Mouse (Mus musculus) embryonic facial prominence, embryonic 14.5 days (tissue): Measurements from ENCODE around the gene Dhx8. TPM values are rescaled to one million over a fixed set of nuclear protein-coding genes. Genes with fewer than 3 reads are reported as not detected.

Source experiments
- ATAC-seq: fragments of 200-750 bp; cut with Nextera tagmentation; 2 replicates; pipeline ENCODE4 v1.8.0; 2017; ENCODE audit warnings: low read depth, moderate number of reproducible peaks, moderate TSS enrichment
- DNase-seq: peaks from one replicate; pipeline ENCODE4 v3.0.0-alpha.2; 2015; ENCODE audit warnings: low spot score
- H3K27ac ChIP-seq: fragments of 300-500 bp; sonication (generic); replicated peaks from 2 replicates; pipeline ENCODE4 v1.5.1; 2014; ENCODE audit warnings: low read depth, mild to moderate bottlenecking, low read length, moderate library complexity
- H3K27me3 ChIP-seq: fragments of 300-500 bp; sonication (generic); replicated peaks from 2 replicates; pipeline ENCODE4 v1.6.1; 2014; ENCODE audit warnings: low read length; ENCODE audit not compliant: control insufficient read depth, insufficient read depth
- H3K36me3 ChIP-seq: fragments of 300-500 bp; sonication (generic); 2 replicates; pipeline ENCODE4 v1.6.1; 2014; ENCODE audit warnings: low read length, mixed read lengths; ENCODE audit not compliant: control insufficient read depth, insufficient read depth
- H3K4me1 ChIP-seq: fragments of 300-500 bp; sonication (generic); 2 replicates; pipeline ENCODE4 v1.6.1; 2014; ENCODE audit warnings: antibody characterized with exemption, low read length; ENCODE audit not compliant: control insufficient read depth, insufficient read depth
- H3K4me2 ChIP-seq: fragments of 300-500 bp; sonication (generic); 2 replicates; pipeline ENCODE4 v1.6.1; 2014; ENCODE audit warnings: low read depth, mild to moderate bottlenecking, low read length, moderate library complexity, mixed read lengths
- H3K4me3 ChIP-seq: fragments of 300-500 bp; sonication (generic); 2 replicates; pipeline ENCODE4 v1.5.1; 2014; ENCODE audit warnings: low read depth, mild to moderate bottlenecking, low read length
- H3K9ac ChIP-seq: fragments of 300-500 bp; sonication (generic); 2 replicates; pipeline ENCODE4 v1.6.1; 2014; ENCODE audit warnings: low read depth, mild to moderate bottlenecking, low read length, moderate library complexity, mixed read lengths
- H3K9me3 ChIP-seq: fragments of 300-500 bp; sonication (generic); 2 replicates; pipeline ENCODE4 v1.6.1; 2016; ENCODE audit warnings: low read length; ENCODE audit not compliant: control insufficient read depth
- WGBS: fragments of 180-500 bp; shearing (Covaris S2); extraction: QIAGEN DNeasy Blood & Tissue Kit; methylation state at CpG from one replicate; pipeline ENCODE4 v1.1.7; 2014; 5-methylcytosine and 5-hydroxymethylcytosine counted together
- polyA plus RNA-seq: library from polyadenylated mRNA; unstranded; fragments of >200 nt; fragmentation: Nextera tagmentation; extraction: Ambion mirVana; gene quantifications from 2 replicates; pipeline ENCODE4 v1.2.1, GENCODE M21; 2014

The Dhx8 gene
- polyA plus RNA-seq, 1 experiment from 2014 or later, result 28.1 TPM

- Histone ChIP-seq H3K4me1 (peaks cover 15% of the 10 kb centered on the region), H3K4me2 (peak overlapping the region; percentile 51), H3K9me3 (no peaks in the 10 kb centered on the region), H3K36me3 (no peaks in the 10 kb centered on the region), H3K9ac (peak overlapping the region; percentile 36; the same call in 1 of the 2 replicates), H3K4me3 (peak overlapping the region; percentile 24), H3K27me3 (no peaks in the 10 kb centered on the region; the same call in 1 of the 2 replicates), H3K27ac (0 out of 2 replicates have a peak overlapping the region, but pooled peaks have one; percentile 25)
- peak; percentile 77 for DNase-seq
- peak; percentile 77 for ATAC-seq
- 13% methylated on average over 23 of the region's 23 CpGs for WGBS
Measured at GRCm38 (mm10) chr11:101814375-101815102, 81.8 kb downstream of the Dhx8 start.

GRCm38 (mm10) chr11:101815103-101816085 is 82.7 kb downstream of the Dhx8 start:
- 13% methylated on average over 22 of the region's 22 CpGs for WGBS
- peak overlapping the region; percentile 30; the same call in 1 of the 2 replicates for H3K9ac ChIP-seq
- peaks cover 4% of the 10 kb centered on the region; the same call in 1 of the 2 replicates for H3K9me3 ChIP-seq
- no peaks in the 10 kb centered on the region; the same call in 1 of the 2 replicates for H3K27me3 ChIP-seq
- no peaks in the 10 kb centered on the region for H3K36me3 ChIP-seq
- ATAC-seq, result no peak
- DNase-seq, result no peak
- peaks cover 15% of the 10 kb centered on the region for H3K4me1 ChIP-seq
- peak overlapping the region; percentile 51 for H3K4me2 ChIP-seq
- no peak overlapping the region for H3K4me3 ChIP-seq
- H3K27ac ChIP-seq, result no peak overlapping the region

Other genes starting within 250 kb of the Dhx8 start
- gene Brca1, start 181.0 kb upstream of the Dhx8 start, polyA plus RNA-seq, result 10.4 and 11.3 TPM in 2 replicates
- gene Nbr1, start 180.8 kb upstream of the Dhx8 start, polyA plus RNA-seq, result 63.6 and 70.6 TPM in 2 replicates
- gene Tmem106a, start 150.7 kb upstream of the Dhx8 start, polyA plus RNA-seq, result 5.9 and 6.5 TPM in 2 replicates
- gene Gm11634, start 133.7 kb upstream of the Dhx8 start, polyA plus RNA-seq, result not detected in 2 replicates
- gene Rdm1, start 105.7 kb upstream of the Dhx8 start, polyA plus RNA-seq, result 34.9 and 39.4 TPM in 2 replicates
- gene Arl4d, start 67.4 kb upstream of the Dhx8 start, polyA plus RNA-seq, result 4.2 and 4.7 TPM in 2 replicates
- 9.3 and 11.8 TPM in 2 replicates for gene Etv4, start 52.5 kb downstream of the Dhx8 start, polyA plus RNA-seq
- 12.7 and 16.7 TPM in 2 replicates for gene Meox1, start 161.5 kb downstream of the Dhx8 start, polyA plus RNA-seq
- not detected in 2 replicates for gene Sost, start 234.1 kb downstream of the Dhx8 start, polyA plus RNA-seq